Mouse (Mus musculus) hindbrain, postnatal 0 days (tissue): ENCODE measurements at regions not wholly inside any gene's neighbourhood (a gene's known extent, or its start where the extent isn't known, plus 50 kb on each side); places are given as distances from the start of the nearest gene placed in this dataset.

Experiments used
- ATAC-seq: fragments of 200-750 bp; cut with Nextera tagmentation; 2 replicates; pipeline ENCODE4 v1.8.0; 2017; ENCODE audit warnings: mild to moderate bottlenecking, moderate TSS enrichment, moderate library complexity
- DNase-seq: peaks from one replicate; pipeline ENCODE4 v3.0.0-alpha.2; 2015; ENCODE audit warnings: low spot score
- H3K27ac ChIP-seq: fragments of 300-500 bp; sonication (generic); 2 replicates; pipeline ENCODE4 v1.5.1; 2014; ENCODE audit warnings: mild to moderate bottlenecking
- H3K27me3 ChIP-seq: fragments of 300-500 bp; sonication (generic); 2 replicates; pipeline ENCODE4 v1.6.1; 2014; ENCODE audit warnings: low read length, mixed read lengths; ENCODE audit not compliant: insufficient read depth
- H3K36me3 ChIP-seq: fragments of 300-500 bp; sonication (generic); 2 replicates; pipeline ENCODE4 v1.6.1; 2014; ENCODE audit warnings: low read length, mixed read lengths; ENCODE audit not compliant: insufficient read depth
- H3K4me1 ChIP-seq: fragments of 300-500 bp; sonication (generic); 2 replicates; pipeline ENCODE4 v1.6.1; 2014; ENCODE audit warnings: antibody characterized with exemption, low read length, mixed read lengths; ENCODE audit not compliant: insufficient read depth
- H3K4me2 ChIP-seq: fragments of 300-500 bp; sonication (generic); 2 replicates; pipeline ENCODE4 v1.6.1; 2014; ENCODE audit warnings: low read depth, mild to moderate bottlenecking, low read length, moderate library complexity, mixed read lengths
- H3K4me3 ChIP-seq: fragments of 300-500 bp; sonication (generic); 2 replicates; pipeline ENCODE4 v1.5.1; 2014; ENCODE audit warnings: low read length
- H3K9ac ChIP-seq: fragments of 300-500 bp; sonication (generic); replicated peaks from 2 replicates; pipeline ENCODE4 v1.6.1; 2014; ENCODE audit warnings: mild to moderate bottlenecking, low read length, moderate library complexity, mixed read lengths
- H3K9me3 ChIP-seq: fragments of 300-500 bp; sonication (generic); 2 replicates; pipeline ENCODE4 v1.6.1; 2016; ENCODE audit warnings: low read length, mixed read lengths
- CTCF ChIP-seq: IDR thresholded peaks from 2 replicates; pipeline ENCODE4 v1.5.1; 2016; ENCODE audit warnings: antibody characterized with exemption, control low read depth, low read depth
- WGBS: fragments of 180-500 bp; shearing (Covaris S2); extraction: QIAGEN DNeasy Blood & Tissue Kit; methylation state at CpG from one replicate; pipeline ENCODE4 v1.1.7; 2014; 5-methylcytosine and 5-hydroxymethylcytosine counted together

GRCm38 (mm10) chr1:8282733-8283132 is 3131.2 kb upstream of the A830018L16Rik start:
- DNase-seq (no peak), ATAC-seq (no peak)
- H3K9me3 ChIP-seq = no peaks in the 10 kb centered on the region
- H3K4me1 ChIP-seq = no peaks in the 10 kb centered on the region
- TF ChIP-seq CTCF = no peak
- no peaks in the 10 kb centered on the region for H3K36me3 ChIP-seq
- no peak overlapping the region for H3K4me2 ChIP-seq
- no peak overlapping the region for H3K9ac ChIP-seq
- H3K27ac ChIP-seq = no peak overlapping the region
- no peaks in the 10 kb centered on the region for H3K27me3 ChIP-seq
- no peak overlapping the region for H3K4me3 ChIP-seq

GRCm38 (mm10) chr1:8287552-8287951 is 3126.4 kb upstream of the A830018L16Rik start:
- H3K27me3 ChIP-seq = no peaks in the 10 kb centered on the region
- no peak overlapping the region for H3K4me3 ChIP-seq
- no peak overlapping the region for H3K9ac ChIP-seq
- peak; percentile 12; the same call in 1 of the 2 replicates for TF ChIP-seq CTCF
- no peaks in the 10 kb centered on the region for H3K9me3 ChIP-seq
- 23% methylated on average over 1 of the region's 1 CpGs for WGBS
- no peak overlapping the region for H3K4me2 ChIP-seq
- DNase-seq (no peak), ATAC-seq (no peak)
- no peaks in the 10 kb centered on the region for H3K4me1 ChIP-seq
- H3K36me3 ChIP-seq = no peaks in the 10 kb centered on the region
- H3K27ac ChIP-seq = no peak overlapping the region
